Mouse (Mus musculus) telencephalon, adult 2 months (tissue): Measurements from ENCODE around the gene Ddx55.

Experiments
- DNase-seq: peaks from one replicate; pipeline ENCODE4 v3.0.0-alpha.2; 2011; ENCODE audit warnings: low read depth, low spot score

The Ddx55 gene

GRCm38 (mm10) chr5:124552558-124553307 is at the start of gene Ddx55:
Gene Ddx55 (plus strand): TSS chr5:124552864.
- peak; percentile 94 for DNase-seq

DNA sequence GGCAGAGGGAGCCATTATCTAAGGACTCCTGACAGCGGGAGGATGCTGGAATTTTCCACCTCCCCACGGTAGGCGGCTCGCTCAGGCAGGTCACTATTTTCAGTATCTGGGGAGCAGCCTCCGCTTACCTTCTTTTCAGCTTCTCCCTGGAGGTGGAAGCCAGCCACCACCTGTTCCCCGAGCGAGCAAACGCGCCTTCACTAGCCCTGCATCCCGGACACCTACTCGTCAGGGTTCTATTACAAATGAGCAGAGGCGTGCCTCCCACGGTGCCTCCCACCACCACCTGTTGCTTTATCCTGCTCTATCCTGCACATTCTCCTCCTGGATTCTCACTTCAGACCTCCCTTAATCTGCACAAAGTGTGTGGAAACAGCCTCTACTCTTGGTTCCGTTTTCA is 48.9 kb upstream of the Ddx55 start:
- DNase-seq, result peak; percentile 92

DNA sequence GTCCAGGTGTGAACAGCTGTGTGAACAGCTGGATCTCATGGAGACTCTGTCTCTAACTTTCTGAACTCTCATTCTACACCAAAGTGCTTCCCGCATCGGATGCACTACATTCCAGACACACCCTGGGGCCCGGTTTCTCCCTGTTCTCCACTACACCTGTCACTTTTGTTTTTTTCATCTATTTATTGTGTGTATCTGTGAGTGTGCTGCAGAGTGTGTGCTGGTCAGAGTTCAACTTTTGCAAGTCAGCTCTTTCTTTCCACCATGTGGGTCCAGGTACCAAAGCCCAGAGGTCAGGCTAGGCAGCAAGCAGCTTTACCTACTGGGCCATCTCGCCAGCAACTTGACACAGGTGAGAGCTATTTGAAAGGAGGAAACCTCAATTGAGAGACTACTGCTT is 47.4 kb upstream of the Ddx55 start:
- no peak for DNase-seq

DNA sequence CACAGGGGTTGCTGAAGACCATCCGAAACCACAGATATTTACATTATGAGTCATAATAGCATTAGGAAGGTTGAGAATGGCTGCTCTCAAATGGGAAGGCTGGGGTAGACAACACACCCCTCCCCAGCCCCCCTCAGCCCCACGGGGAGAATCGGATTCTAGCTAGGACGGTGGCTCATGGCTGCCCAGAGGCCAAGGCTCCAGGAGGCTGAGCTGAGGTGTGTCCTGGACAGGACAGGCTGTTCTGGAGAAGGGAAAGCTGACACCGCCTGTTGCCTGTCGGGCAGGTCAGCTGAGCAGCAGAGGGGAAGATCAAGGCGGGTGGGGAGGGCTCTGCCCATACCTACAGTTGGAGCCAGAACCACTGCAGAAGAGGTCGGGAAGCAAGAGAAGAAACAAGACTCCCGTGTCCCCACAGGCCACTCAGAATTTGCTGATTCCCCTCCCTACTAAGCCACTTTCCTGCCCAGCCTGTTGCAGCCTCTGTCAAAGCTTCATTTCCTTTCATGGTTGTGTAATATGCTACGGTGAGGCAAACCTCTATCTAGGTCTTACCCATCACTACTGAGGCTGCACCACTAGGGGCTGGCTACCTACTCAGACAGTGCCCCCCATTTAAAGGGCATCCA is 45.8 kb upstream of the Ddx55 start:
- DNase-seq, result no peak

GRCm38 (mm10) chr5:124509200-124509599 is 43.5 kb upstream of the Ddx55 start:
- DNase-seq, result no peak

GRCm38 (mm10) chr5:124509742-124510237 is 42.9 kb upstream of the Ddx55 start:
- DNase-seq, result no peak

DNA sequence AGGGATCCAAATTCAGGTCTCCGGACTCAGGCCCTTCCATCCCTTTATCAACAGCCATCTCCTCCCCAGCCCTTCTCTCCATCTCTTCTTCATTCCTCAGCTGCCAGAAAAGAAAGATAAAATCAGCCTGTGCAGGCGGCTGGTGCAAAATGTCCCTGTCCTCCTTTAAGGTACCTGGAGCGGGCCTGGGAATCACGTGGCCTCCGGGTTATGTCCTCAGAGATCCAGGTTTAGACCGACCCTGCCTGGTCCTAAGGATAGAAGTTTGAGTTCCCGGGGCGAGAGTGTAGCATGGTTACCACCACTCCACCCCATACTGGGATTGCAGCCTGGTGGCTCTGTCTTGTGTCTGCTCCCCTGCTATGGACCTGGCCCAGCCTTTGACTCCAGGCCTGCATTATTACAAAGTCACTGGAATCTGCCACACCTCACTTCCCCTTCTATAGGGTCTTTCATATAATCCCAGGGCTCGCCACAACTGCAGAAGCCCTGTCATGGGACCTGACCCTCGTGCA is 42.1 kb upstream of the Ddx55 start:
- no peak for DNase-seq

GRCm38 (mm10) chr5:124515789-124516188 is 36.9 kb upstream of the Ddx55 start:
- no peak for DNase-seq

DNA sequence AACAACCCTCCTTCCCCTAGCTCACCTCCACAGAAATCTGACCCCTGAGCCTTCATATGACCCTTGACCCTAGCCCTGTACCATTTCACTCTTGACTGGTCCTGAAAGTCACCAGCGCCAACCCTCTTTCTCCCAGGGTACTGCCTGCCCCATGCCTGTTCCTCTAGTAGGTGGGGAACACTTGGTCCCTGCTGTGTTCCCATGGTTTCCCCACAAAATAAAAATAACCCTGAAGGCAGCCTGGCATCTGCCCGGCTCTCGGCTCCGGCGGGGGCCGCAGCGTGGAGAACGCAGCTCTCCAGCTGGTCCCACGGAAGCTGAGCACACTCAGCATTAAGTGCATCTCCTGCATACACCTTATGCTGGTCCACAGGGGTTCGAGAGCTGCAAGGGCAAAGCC is 34.0 kb upstream of the Ddx55 start:
- peak; percentile 79 for DNase-seq

GRCm38 (mm10) chr5:124521588-124521987 is 31.1 kb upstream of the Ddx55 start:
- DNase-seq, result no peak

DNA sequence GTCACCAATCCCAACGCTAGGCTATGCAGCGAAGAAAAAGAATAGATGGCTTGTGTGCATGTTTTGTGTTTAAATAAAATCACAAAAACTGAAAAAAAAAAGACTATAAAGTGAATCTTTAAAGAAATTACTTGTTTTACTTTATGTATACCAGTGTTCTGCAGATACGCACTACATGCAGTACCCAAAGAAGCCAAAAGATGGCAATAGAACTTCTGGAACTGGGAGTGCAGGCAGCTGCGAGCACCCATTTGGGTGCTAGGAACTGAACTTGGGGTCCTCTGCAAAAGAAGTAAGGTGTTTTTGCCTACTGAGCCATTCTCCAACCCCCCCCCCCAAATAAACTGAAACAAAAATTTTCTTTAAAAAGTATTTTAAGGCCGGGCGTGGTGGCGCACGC is 29.6 kb upstream of the Ddx55 start:
- DNase-seq, result no peak

DNA sequence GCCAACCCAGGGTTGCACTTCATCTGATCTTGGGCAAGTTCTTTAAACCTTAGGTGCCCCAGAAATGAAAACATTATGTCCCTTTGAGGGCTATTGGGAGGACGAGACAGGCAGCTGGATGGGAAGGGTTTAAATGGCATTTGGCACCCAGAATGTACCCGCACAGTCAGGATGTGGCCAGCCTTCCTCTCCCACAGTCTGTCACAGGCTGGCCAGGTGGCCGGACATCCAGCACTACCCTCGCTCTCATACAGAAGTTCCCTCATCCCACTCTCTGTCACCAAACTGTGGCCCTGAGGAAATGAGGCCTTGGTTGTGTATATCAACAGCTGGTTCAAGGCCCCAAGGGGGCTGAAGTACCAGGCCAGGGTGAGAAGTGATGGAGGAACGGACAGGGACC is 27.7 kb upstream of the Ddx55 start:
- DNase-seq, result no peak

DNA sequence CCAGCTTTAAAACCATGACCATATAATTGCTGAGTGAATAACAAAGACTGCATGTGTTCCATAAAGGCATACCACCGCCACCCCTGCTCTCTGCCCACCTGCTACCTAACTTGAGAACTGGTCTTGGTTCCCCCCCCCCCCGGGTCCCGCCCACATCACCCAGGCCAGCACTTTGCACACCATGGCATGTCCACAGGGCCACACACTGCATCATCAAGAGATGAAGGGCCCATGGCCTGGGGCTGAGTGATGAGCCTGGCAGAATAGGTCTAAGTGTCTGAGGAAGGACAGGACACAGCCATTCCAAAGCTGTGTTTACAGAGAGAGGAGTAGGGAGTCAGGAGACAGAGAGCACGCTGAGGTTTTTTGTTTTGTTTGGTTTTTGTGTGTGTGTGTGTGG is 24.3 kb upstream of the Ddx55 start:
- DNase-seq, result no peak

DNA sequence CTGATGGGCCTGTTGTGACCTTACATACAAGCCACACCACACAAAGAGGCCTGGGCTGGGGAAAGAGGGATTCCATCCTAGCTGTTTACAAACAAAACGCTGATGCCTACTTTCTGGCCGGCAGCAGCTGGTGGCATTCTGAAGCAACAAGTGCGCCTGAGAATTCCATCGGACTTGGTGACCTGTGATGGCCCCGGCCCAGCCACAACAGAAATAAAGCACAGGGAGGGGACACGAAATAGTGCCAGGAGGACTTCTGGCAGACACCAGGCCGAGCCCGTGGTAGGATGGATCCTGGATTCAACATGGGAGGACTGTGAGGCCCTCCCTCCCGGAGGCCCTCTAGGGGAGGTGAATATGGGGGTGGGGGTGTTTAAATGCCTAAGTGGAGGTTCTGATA is 23.9 kb upstream of the Ddx55 start:
- DNase-seq, result no peak

- no peak for DNase-seq
Measured at GRCm38 (mm10) chr5:124529191-124529651, 23.4 kb upstream of the Ddx55 start.

GRCm38 (mm10) chr5:124529697-124530096 is 23.0 kb upstream of the Ddx55 start:
- DNase-seq, result no peak

DNA sequence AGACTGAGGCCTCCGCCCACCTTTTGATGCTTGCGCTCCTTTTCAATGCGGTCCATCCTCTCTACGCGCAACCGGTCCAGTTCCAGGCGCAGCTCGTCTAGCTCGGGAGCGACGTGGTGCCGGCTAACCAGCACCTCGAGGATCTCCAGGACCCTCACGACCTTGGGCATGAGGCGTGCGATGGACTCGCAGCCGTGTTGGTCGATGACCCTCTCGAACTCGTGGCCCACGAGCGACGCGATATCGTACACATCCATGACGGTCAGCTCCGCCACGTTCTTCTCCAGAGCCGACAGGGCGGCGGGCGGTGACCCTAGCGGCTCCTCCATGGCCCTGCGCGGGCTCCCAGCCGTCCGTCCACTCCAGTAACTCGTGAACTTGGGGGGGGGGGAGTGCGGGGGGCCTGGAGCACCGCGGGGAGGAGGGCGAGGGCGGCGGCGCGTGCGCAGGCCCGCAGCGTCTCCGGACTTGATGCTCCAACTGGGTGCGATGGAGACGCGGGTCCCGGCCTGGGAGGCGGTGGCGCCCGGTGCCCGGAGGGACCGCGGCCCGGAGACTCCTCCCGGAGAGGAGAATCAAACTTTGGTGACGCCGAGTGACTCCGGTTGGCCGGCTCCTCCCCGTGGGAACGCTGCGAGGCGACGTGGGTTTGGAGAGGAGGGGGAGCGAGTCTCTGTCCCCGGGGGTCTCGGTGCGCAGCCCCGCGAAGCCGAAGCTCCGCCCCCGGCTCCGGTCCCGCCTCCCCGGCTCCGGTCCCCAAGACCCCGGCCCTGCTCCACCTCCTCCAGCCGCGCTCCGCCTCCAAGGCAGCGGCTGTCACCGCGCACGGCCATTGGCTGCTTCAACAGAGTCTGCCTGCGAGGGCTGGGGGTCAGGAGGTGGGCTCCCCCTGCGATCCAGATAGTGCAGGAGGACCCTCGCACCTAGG is 21.7 kb upstream of the Ddx55 start, which contains the start of gene Rilpl1:
Rilpl1 (minus strand) TSS at position 737 of the 928 bp plus-strand sequence.
- no peak for DNase-seq

DNA sequence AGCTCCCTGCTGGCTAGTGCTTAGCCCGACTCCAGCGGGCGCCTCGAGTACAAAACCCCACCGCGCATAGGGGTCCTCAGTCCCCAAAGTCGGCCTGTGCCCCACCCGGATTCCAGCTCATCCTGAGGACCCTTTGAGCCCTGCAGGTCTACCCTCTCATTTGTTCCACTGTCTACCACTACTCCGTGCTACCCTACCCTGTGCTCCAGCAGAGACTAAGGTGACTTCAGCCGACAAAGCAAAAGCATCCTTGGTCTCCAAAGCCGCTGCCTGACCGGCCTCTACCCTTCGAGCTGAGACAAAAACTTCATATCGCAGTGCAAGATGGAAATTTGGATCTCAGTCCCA is 21.1 kb upstream of the Ddx55 start:
- DNase-seq, result no peak

DNA sequence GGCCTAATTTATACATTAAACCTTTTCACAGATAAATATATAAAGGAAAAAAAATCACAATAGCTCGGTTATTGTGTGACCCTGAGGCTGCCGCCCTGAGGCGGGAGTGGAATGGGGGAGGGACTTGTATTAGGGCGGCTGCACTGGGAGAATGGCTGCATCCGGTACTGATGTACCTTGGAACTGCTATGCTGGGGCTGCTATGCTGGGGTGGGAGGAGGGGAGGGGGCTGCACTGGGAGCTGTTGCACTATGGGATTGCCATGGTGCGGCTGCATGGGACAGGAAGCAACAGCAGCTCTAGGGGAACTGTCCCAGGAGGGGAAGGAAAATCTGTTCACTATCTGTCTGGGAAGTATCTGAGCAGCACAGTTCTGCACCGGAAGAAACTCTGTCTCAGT is 20.2 kb upstream of the Ddx55 start:
- DNase-seq, result no peak

DNA sequence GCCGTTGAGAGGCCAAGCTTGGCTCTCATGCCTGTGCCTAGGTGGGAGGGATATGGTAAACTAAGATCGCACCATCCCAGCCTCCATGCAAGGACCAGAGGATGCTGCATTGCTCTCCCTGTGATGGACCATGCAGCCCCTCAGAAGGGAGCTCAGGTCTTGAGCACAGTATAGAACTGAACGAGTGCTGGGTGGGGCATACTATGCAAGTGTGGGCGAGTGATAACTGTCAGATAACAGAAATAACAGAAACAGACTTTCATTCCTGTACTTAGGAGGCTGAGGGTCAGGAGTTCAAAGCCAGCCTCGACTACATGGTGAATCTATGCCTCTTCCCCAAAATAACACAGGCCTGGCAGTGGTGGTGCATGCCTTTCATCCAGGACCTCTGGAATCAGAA is 17.6 kb upstream of the Ddx55 start:
- DNase-seq, result no peak

DNA sequence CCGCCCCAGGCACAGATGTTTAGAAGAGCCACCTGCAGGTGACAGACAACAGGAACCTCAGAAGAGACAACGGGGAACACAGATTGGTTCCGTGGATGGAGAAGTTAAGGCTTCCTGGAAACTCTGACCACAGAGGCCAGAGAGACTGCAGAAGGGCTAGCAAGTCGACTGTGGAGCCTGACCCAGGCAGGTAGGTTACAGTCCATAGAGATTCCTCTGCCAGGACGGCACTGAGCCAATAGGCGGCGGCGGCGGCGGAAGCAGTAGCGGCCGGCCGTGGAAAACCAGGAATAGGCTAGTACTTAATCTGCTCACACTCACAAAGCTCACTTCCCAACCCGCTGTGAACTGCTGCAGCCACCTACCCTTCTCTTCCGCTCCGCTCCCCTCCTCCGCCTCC is 15.9 kb upstream of the Ddx55 start:
- no peak for DNase-seq
